Mouse (Mus musculus) liver, embryonic 14.5 days (tissue): Measurements from ENCODE around the gene Olfr129. TPM values are rescaled to one million over a fixed set of nuclear protein-coding genes. Genes with fewer than 3 reads are reported as not detected.

Experiments used
- ATAC-seq: fragments of 200-750 bp; cut with Nextera tagmentation; 2 replicates; pipeline ENCODE4 v1.8.0; 2017; ENCODE audit warnings: moderate number of reproducible peaks, mild to moderate bottlenecking, moderate library complexity; ENCODE audit not compliant: insufficient read depth
- DNase-seq, 3 experiments: peaks; one replicate each; pipeline ENCODE4 v3.0.0-alpha.2; 2012 to 2013; ENCODE audit warnings: low read depth in 3 of 3, low spot score in 3 of 3
- H3K27ac ChIP-seq: fragments of 300-500 bp; sonication (generic); 2 replicates; pipeline ENCODE4 v1.5.1; 2014; ENCODE audit warnings: moderate library complexity, mild to moderate bottlenecking, control low read depth, inconsistent platforms
- H3K27me3 ChIP-seq: fragments of 300-500 bp; sonication (generic); 2 replicates; pipeline ENCODE4 v1.6.1; 2014; ENCODE audit warnings: mild to moderate bottlenecking, low read length, moderate library complexity; ENCODE audit not compliant: control insufficient read depth, insufficient read depth
- H3K36me3 ChIP-seq: fragments of 300-500 bp; sonication (generic); replicated peaks from 2 replicates; pipeline ENCODE4 v1.6.1; 2014; ENCODE audit warnings: low read depth; ENCODE audit not compliant: control insufficient read depth, insufficient read depth
- H3K4me1 ChIP-seq, 2 experiments: fragments of 200-500 bp in 1 of 2; fragments of 300-500 bp in 1 of 2; sonication (generic) in 1 of 2; replicated peaks; 2 replicates each; pipeline ENCODE4 v1.6.1; 2012 to 2014; ENCODE audit warnings: antibody characterized with exemption in 1 of 2, inconsistent platforms in 1 of 2, low read length in 1 of 2; ENCODE audit not compliant: control insufficient read depth in 2 of 2, insufficient read depth in 2 of 2
- H3K4me2 ChIP-seq: fragments of 300-500 bp; sonication (generic); 2 replicates; pipeline ENCODE4 v1.6.1; 2014; ENCODE audit warnings: low read depth, mild to moderate bottlenecking, control low read depth, moderate library complexity
- H3K4me3 ChIP-seq, 2 experiments: fragments of 200-500 bp in 1 of 2; fragments of 300-500 bp in 1 of 2; sonication (generic) in 1 of 2; 2 replicates each; pipeline ENCODE4 v1.5.1; 2012 to 2014; ENCODE audit warnings: low read depth in 2 of 2, low read length in 2 of 2, mild to moderate bottlenecking in 2 of 2, control low read depth in 1 of 2, inconsistent platforms in 1 of 2, moderate library complexity in 1 of 2; ENCODE audit not compliant: insufficient read depth in 1 of 2
- H3K9ac ChIP-seq: fragments of 300-500 bp; sonication (generic); replicated peaks from 2 replicates; pipeline ENCODE4 v1.6.1; 2014; ENCODE audit warnings: mild to moderate bottlenecking, control low read depth, moderate library complexity
- H3K9me3 ChIP-seq: fragments of 300-500 bp; sonication (generic); 2 replicates; pipeline ENCODE4 v1.6.1; 2016; ENCODE audit warnings: low read length, mixed read lengths; ENCODE audit not compliant: control insufficient read depth
- CTCF ChIP-seq: IDR thresholded peaks from 2 replicates; pipeline ENCODE4 v1.5.1; 2016; ENCODE audit warnings: antibody characterized with exemption, low read depth, control low read depth
- EP300 ChIP-seq: IDR thresholded peaks from 2 replicates; pipeline ENCODE4 v1.6.1; 2016; ENCODE audit warnings: antibody characterized with exemption, low read depth
- WGBS: fragments of 180-500 bp; shearing (Covaris S2); extraction: QIAGEN DNeasy Blood & Tissue Kit; methylation state at CpG from one replicate; pipeline ENCODE4 v1.1.7; 2014; ENCODE audit not compliant: insufficient replicate concordance; 5-methylcytosine and 5-hydroxymethylcytosine counted together
- polyA plus RNA-seq, 2 experiments: library from polyadenylated mRNA; depleted of rRNA in 1 of 2; stranded (reverse) in 1 of 2; unstranded in 1 of 2; fragments of >200 nt; fragmentation: Nextera tagmentation in 1 of 2; extraction: Ambion mirVana in 1 of 2; gene quantifications; 2 replicates each; pipeline versions ENCODE4 v1.2.1 to v1.2.3; 2012 to 2014

Olfr129 gene
- polyA plus RNA-seq, 2 experiments = not detected

DNA sequence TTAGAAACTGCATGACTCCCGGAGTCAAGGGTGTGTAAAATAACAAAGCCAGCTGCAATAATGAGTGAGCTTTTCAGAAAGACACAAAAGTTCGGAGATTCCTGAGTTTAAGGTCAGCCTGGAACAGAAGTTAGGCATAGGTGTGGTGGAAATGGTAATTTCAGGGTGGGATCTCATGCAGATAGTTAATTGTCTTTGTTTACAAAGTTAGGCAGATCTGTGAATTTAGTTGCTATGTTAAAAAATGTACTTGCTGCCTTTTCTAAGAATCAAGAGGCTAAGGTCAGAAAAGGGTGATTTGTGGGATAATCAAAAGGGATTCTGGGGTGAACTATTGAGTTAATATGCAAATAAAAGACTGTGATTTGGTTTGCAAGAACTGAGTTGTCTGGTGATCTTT, 43.5 kb downstream of the Olfr129 start:
- H3K9me3 ChIP-seq = no peaks in the 10 kb centered on the region
- no peak overlapping the region for H3K4me3 ChIP-seq
- TF ChIP-seq EP300 (no peak), CTCF (no peak)
- 52% methylated on average over 2 of the region's 2 CpGs for WGBS
- H3K4me2 ChIP-seq = no peak overlapping the region
- DNase-seq = no peak
- no peaks in the 10 kb centered on the region for H3K4me1 ChIP-seq
- no peak for ATAC-seq
- no peaks in the 10 kb centered on the region for H3K27me3 ChIP-seq
- no peak overlapping the region for H3K9ac ChIP-seq
- H3K36me3 ChIP-seq = no peaks in the 10 kb centered on the region
- no peak overlapping the region for H3K27ac ChIP-seq

DNA sequence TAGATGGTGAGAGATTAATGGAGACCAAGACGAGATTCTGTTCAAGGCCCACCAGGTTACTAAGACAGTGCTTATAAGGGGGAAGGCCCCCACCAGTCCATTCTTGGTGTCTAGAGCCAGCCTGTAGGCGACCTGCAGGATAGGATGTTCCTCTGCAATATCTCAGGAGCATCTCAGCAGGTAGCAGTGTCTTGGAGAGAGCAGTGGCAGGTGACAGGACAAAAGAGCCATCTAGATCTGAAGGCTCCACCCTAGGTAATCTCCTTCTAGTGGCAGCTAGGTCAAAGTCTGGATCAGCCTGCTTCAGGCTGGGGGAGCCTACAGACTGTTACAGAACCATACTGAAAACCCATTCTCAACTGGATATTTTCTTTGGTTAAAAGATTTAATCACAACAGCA, 54.9 kb downstream of the Olfr129 start:
- no peak overlapping the region for H3K27ac ChIP-seq
- no peaks in the 10 kb centered on the region for H3K9me3 ChIP-seq
- H3K4me1 ChIP-seq = no peaks in the 10 kb centered on the region
- ATAC-seq = no peak
- 19% methylated on average over 2 of the region's 2 CpGs for WGBS
- H3K4me2 ChIP-seq = no peak overlapping the region
- TF ChIP-seq EP300 = no peak
- no peak for TF ChIP-seq CTCF
- H3K4me3 ChIP-seq = no peak overlapping the region
- no peaks in the 10 kb centered on the region for H3K27me3 ChIP-seq
- H3K36me3 ChIP-seq = no peaks in the 10 kb centered on the region
- no peak for DNase-seq
- no peak overlapping the region for H3K9ac ChIP-seq

Other genes starting within 250 kb of the Olfr129 start
- not detected in 2 replicates for gene Olfr125, start 227.1 kb downstream of the Olfr129 start, polyA plus RNA-seq (2012; rRNA removed)
- not detected in 2 replicates for gene Olfr125, start 227.1 kb downstream of the Olfr129 start, polyA plus RNA-seq (2014; fragmentation: Nextera tagmentation; extraction: Ambion mirVana)
- not detected in 2 replicates for gene Olfr126, start 212.6 kb downstream of the Olfr129 start, polyA plus RNA-seq (2012; rRNA removed)
- gene Olfr126, start 212.6 kb downstream of the Olfr129 start, polyA plus RNA-seq (2014; fragmentation: Nextera tagmentation; extraction: Ambion mirVana) = not detected in 2 replicates
- gene Olfr127, start 159.6 kb downstream of the Olfr129 start, polyA plus RNA-seq (2012; rRNA removed) = not detected in 2 replicates
- gene Olfr127, start 159.6 kb downstream of the Olfr129 start, polyA plus RNA-seq (2014; fragmentation: Nextera tagmentation; extraction: Ambion mirVana) = not detected in 2 replicates
- gene Olfr128, start 139.5 kb downstream of the Olfr129 start, polyA plus RNA-seq (2012; rRNA removed) = not detected in 2 replicates
- gene Olfr128, start 139.5 kb downstream of the Olfr129 start, polyA plus RNA-seq (2014; fragmentation: Nextera tagmentation; extraction: Ambion mirVana) = not detected in 2 replicates
- not detected in 2 replicates for gene Olfr761, start 107.0 kb downstream of the Olfr129 start, polyA plus RNA-seq (2012; rRNA removed)
- gene Olfr761, start 107.0 kb downstream of the Olfr129 start, polyA plus RNA-seq (2014; fragmentation: Nextera tagmentation; extraction: Ambion mirVana) = not detected in 2 replicates
- not detected in 2 replicates for gene Olfr130, start 3.8 kb upstream of the Olfr129 start, polyA plus RNA-seq (2012; rRNA removed)
- not detected in 2 replicates for gene Olfr130, start 3.8 kb upstream of the Olfr129 start, polyA plus RNA-seq (2014; fragmentation: Nextera tagmentation; extraction: Ambion mirVana)
- not detected in 2 replicates for gene Olfr131, start 28.6 kb upstream of the Olfr129 start, polyA plus RNA-seq (2012; rRNA removed)
- not detected in 2 replicates for gene Olfr131, start 28.6 kb upstream of the Olfr129 start, polyA plus RNA-seq (2014; fragmentation: Nextera tagmentation; extraction: Ambion mirVana)
- not detected in 2 replicates for gene Olfr132, start 74.4 kb upstream of the Olfr129 start, polyA plus RNA-seq (2012; rRNA removed)
- not detected in 2 replicates for gene Olfr132, start 74.4 kb upstream of the Olfr129 start, polyA plus RNA-seq (2014; fragmentation: Nextera tagmentation; extraction: Ambion mirVana)
- not detected in 2 replicates for gene Olfr133, start 85.2 kb upstream of the Olfr129 start, polyA plus RNA-seq (2012; rRNA removed)
- gene Olfr133, start 85.2 kb upstream of the Olfr129 start, polyA plus RNA-seq (2014; fragmentation: Nextera tagmentation; extraction: Ambion mirVana) = not detected in 2 replicates
- not detected in 2 replicates for gene Olfr134, start 111.3 kb upstream of the Olfr129 start, polyA plus RNA-seq (2012; rRNA removed)
- gene Olfr134, start 111.3 kb upstream of the Olfr129 start, polyA plus RNA-seq (2014; fragmentation: Nextera tagmentation; extraction: Ambion mirVana) = not detected in 2 replicates
- not detected in 2 replicates for gene Olfr135, start 144.3 kb upstream of the Olfr129 start, polyA plus RNA-seq (2012; rRNA removed)
- gene Olfr135, start 144.3 kb upstream of the Olfr129 start, polyA plus RNA-seq (2014; fragmentation: Nextera tagmentation; extraction: Ambion mirVana) = not detected in 2 replicates
- not detected in 2 replicates for gene Olfr138, start 201.0 kb upstream of the Olfr129 start, polyA plus RNA-seq (2012; rRNA removed)
- gene Olfr138, start 201.0 kb upstream of the Olfr129 start, polyA plus RNA-seq (2014; fragmentation: Nextera tagmentation; extraction: Ambion mirVana) = not detected in 2 replicates
- not detected in 2 replicates for gene Olfr137, start 247.5 kb upstream of the Olfr129 start, polyA plus RNA-seq (2012; rRNA removed)
- gene Olfr137, start 247.5 kb upstream of the Olfr129 start, polyA plus RNA-seq (2014; fragmentation: Nextera tagmentation; extraction: Ambion mirVana) = not detected in 2 replicates